Mouse (Mus musculus): Measurements from ENCODE around the gene 6430531B16Rik.

6430531B16Rik gene

GRCm38 (mm10) chr7:139940476-139941209 lies 37.9 kb downstream of the 6430531B16Rik start:
- no peak for DNase-seq (ENCODE audit: low spot score in 2 of 2)

DNA sequence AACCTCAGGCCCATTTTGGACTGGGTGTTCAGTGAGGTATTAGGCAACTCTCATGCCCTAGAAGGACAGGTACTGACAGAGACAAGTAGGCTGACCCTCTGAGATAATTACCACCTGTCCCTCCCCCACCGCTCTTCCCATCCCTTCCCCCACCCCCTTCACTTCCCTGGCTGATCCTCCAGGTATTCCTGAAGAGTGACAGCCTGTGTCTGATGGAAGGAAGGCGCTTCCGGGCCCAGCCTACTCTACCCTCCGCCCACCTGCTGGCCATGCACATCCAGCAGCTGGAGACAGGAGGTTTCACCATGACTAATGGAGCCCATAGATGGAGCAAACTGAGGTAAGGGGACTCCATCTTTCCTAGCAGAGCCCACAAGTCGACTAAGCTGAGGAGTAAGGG lies 40.7 kb downstream of the 6430531B16Rik start:
- DNase-seq (ENCODE audit: low spot score in 2 of 2): no peak

DNA sequence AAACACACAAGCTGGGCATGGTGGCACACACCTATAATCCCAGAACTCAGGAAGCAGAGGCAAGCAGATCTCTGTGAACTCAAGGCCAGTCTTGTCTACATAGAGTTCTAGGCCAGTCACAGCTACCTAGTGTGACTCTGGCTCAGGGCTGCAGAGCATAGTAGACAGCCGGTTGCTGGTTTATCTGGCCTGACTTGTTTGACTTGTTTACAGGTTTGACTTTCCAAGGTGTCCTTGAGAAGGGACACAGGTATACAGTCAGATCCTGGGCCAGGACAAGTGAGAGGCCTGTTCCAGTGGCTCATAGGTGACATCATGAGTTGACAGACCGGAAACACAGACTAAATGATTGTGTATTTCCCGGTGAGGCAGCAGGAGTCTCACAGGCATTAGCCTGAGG lies 41.4 kb downstream of the 6430531B16Rik start:
- no peak for DNase-seq (ENCODE audit: low spot score in 2 of 2)

DNA sequence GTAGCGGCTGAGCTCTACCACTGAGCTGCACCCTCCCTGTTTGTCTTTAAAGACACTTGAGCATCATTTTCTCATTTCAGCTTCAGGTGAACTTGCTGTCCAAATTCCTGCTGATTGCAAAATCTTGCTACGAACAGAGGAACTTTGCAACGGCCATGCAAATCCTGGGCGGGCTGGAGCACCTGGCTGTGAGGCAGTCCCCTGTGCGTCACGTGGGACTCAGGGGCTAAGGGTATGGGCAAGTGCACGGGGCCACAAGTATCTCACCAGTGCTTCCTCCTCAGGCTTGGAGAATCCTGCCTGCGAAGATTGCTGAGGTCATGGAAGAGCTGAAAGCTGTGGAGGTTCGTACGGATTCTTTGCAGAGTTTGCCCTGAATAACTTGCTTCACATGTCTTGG lies 41.9 kb downstream of the 6430531B16Rik start:
- DNase-seq (ENCODE audit: low spot score in 2 of 2): no peak

GRCm38 (mm10) chr7:139930732-139931131 lies 47.8 kb downstream of the 6430531B16Rik start:
- peak; percentile 36 to 41 for DNase-seq (ENCODE audit: low spot score in 2 of 2)

Measured in natural killer cell, adult 2 months (primary cell).